Mouse (Mus musculus): Measurements from ENCODE around the gene Eya2.
A peak's percentile ranks its signal among the peaks of the same experiment; 100 is the strongest.

Gene Eya2

GRCm38 (mm10) chr2:165593763-165594162 is 1.1 kb upstream of the Eya2 start:
- no peak for DNase-seq (ENCODE audit: low read depth, low spot score)

- no peak for DNase-seq (ENCODE audit: low read depth, low spot score)
These were observed 841 bp downstream of the Eya2 start for GRCm38 (mm10) chr2:165595676-165596070.

GRCm38 (mm10) chr2:165596141-165596540 is 1.3 kb downstream of the Eya2 start:
- DNase-seq (ENCODE audit: low read depth, low spot score): no peak

- no peak for DNase-seq (ENCODE audit: low read depth, low spot score)
These were observed 2.7 kb downstream of the Eya2 start for GRCm38 (mm10) chr2:165597536-165597935.

- DNase-seq (ENCODE audit: low read depth, low spot score): no peak
These were observed 3.3 kb downstream of the Eya2 start for GRCm38 (mm10) chr2:165598139-165598538.

- DNase-seq (ENCODE audit: low read depth, low spot score): no peak
These were observed 4.7 kb downstream of the Eya2 start for GRCm38 (mm10) chr2:165599566-165599965.

- DNase-seq (ENCODE audit: low read depth, low spot score): no peak
These were observed 6.1 kb downstream of the Eya2 start for GRCm38 (mm10) chr2:165600926-165601325.

- no peak for DNase-seq (ENCODE audit: low read depth, low spot score)
These were observed 6.8 kb downstream of the Eya2 start for GRCm38 (mm10) chr2:165601605-165602004.

- no peak for DNase-seq (ENCODE audit: low read depth, low spot score)
These were observed 8.9 kb downstream of the Eya2 start for GRCm38 (mm10) chr2:165603775-165604174.

GRCm38 (mm10) chr2:165611551-165612253 is 16.9 kb downstream of the Eya2 start:
- no peak for DNase-seq (ENCODE audit: low read depth, low spot score)

- DNase-seq (ENCODE audit: low read depth, low spot score): peak; percentile 33
These were observed 19.0 kb downstream of the Eya2 start for GRCm38 (mm10) chr2:165613741-165614339.

- DNase-seq (ENCODE audit: low read depth, low spot score): no peak
These were observed 26.7 kb downstream of the Eya2 start for GRCm38 (mm10) chr2:165621488-165621887.

- no peak for DNase-seq (ENCODE audit: low read depth, low spot score)
These were observed 27.8 kb downstream of the Eya2 start for GRCm38 (mm10) chr2:165622596-165622995.

GRCm38 (mm10) chr2:165626826-165627225 is 32.0 kb downstream of the Eya2 start:
- DNase-seq (ENCODE audit: low read depth, low spot score): no peak

GRCm38 (mm10) chr2:165627974-165628373 is 33.1 kb downstream of the Eya2 start:
- peak; percentile 92 for DNase-seq (ENCODE audit: low read depth, low spot score)

GRCm38 (mm10) chr2:165629900-165630299 is 35.1 kb downstream of the Eya2 start:
- peak; percentile 79 for DNase-seq (ENCODE audit: low read depth, low spot score)

- DNase-seq (ENCODE audit: low read depth, low spot score): peak; percentile 67
These were observed 38.4 kb downstream of the Eya2 start for GRCm38 (mm10) chr2:165633011-165633785.

GRCm38 (mm10) chr2:165634481-165634880 is 39.6 kb downstream of the Eya2 start:
- DNase-seq (ENCODE audit: low read depth, low spot score): peak; percentile 86

- DNase-seq (ENCODE audit: low read depth, low spot score): no peak
These were observed 44.4 kb downstream of the Eya2 start for GRCm38 (mm10) chr2:165639075-165639755.

- no peak for DNase-seq (ENCODE audit: low read depth, low spot score)
These were observed 47.2 kb downstream of the Eya2 start for GRCm38 (mm10) chr2:165641909-165642505.

GRCm38 (mm10) chr2:165643596-165643995 is 48.8 kb downstream of the Eya2 start:
- DNase-seq (ENCODE audit: low read depth, low spot score): no peak

GRCm38 (mm10) chr2:165644057-165644456 is 49.2 kb downstream of the Eya2 start:
- DNase-seq (ENCODE audit: low read depth, low spot score): peak; percentile 45
